Mouse (Mus musculus) CH12.LX (cell line): ENCODE measurements around the gene Tmco4.

ENCODE experiments used
- CHD1 ChIP-seq: IDR thresholded peaks from 2 replicates; pipeline ENCODE4 v1.6.1; 2012; ENCODE audit warnings: low read depth, low read length, improper control_type of control experiment, inconsistent platforms
- CHD2 ChIP-seq: IDR thresholded peaks from 2 replicates; pipeline ENCODE4 v1.6.1; 2011; ENCODE audit warnings: low read length, improper control_type of control experiment
- CTCF ChIP-seq, 2 experiments: IDR thresholded peaks in 1 of 2; conservative IDR thresholded peaks in 1 of 2; 2 replicates each; pipeline ENCODE4 v1.5.1; 2011 to 2012; ENCODE audit warnings: low read depth in 2 of 2, low read length in 2 of 2, improper control_type of control experiment in 1 of 2, inconsistent platforms in 1 of 2, mild to moderate bottlenecking in 1 of 2, moderate library complexity in 1 of 2
- E2F4 ChIP-seq: IDR thresholded peaks from 2 replicates; pipeline ENCODE4 v1.6.1; 2011; ENCODE audit warnings: low read depth, low read length, improper control_type of control experiment; ENCODE audit not compliant: insufficient replicate concordance
- ELF1 ChIP-seq: IDR thresholded peaks from 2 replicates; pipeline ENCODE4 v1.6.1; 2014; ENCODE audit warnings: low read depth, mild to moderate bottlenecking, inconsistent platforms, low read length, improper control_type of control experiment
- EP300 ChIP-seq: IDR thresholded peaks from 2 replicates; pipeline ENCODE4 v1.6.1; 2011; ENCODE audit warnings: low read length, improper control_type of control experiment
- KAT2A ChIP-seq: IDR thresholded peaks from 2 replicates; pipeline ENCODE4 v1.6.1; 2012; ENCODE audit warnings: low read length, improper control_type of control experiment, inconsistent platforms; ENCODE audit not compliant: insufficient replicate concordance
- MAX ChIP-seq: IDR thresholded peaks from 2 replicates; pipeline ENCODE4 v1.6.1; 2011; ENCODE audit warnings: low read length, improper control_type of control experiment
- POLR2AphosphoS2 ChIP-seq: IDR thresholded peaks from 2 replicates; pipeline ENCODE4 v1.6.1; 2011; ENCODE audit warnings: low read depth, low read length, improper control_type of control experiment
- USF1 ChIP-seq: IDR thresholded peaks from 2 replicates; pipeline ENCODE4 v1.6.1; 2014; ENCODE audit warnings: low read depth, mild to moderate bottlenecking, inconsistent platforms, low read length, improper control_type of control experiment

DNA sequence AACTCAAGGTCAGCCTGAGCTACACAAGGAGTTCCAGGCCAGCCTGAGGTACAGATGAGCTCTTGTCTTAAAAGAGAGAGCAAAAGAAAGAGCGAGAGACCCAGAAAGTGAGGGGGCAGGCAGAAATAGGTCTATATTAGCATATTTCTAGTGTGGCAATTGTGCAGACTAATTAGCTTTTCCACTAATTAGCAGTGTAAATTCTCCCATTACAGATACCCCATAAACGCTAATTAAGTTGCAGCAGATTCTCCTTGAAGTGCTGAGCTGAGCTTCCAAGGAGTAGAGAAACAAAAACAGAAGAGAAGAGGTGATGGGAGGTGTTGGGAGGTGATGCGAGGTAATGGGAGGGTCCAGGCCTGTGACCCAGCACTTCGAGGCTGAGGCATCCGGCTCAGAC is 69.9 kb downstream of the Tmco4 start:
- TF ChIP-seq CTCF (conservative IDR thresholded peaks at IDR 0.05 in 1 of 2, IDR thresholded peaks at IDR 0.05 in 1 of 2; ENCODE audit: low read depth in 2 of 2, low read length in 2 of 2) (no peak), USF1 (no peak), EP300 (no peak), E2F4 (no peak), MAX (no peak), KAT2A (no peak), CHD2 (no peak), CHD1 (no peak), ELF1 (no peak), POLR2AphosphoS2 (no peak)
